Mouse (Mus musculus) forebrain, embryonic 14.5 days (tissue): ENCODE results near the gene Wdr27. TPM values are rescaled to one million over a fixed set of nuclear protein-coding genes. Genes with fewer than 3 reads are reported as not detected.
"Not testable (repeated sequence)": the region's sequence is repeated elsewhere in the genome, so short reads cannot be mapped to it uniquely, and the experiment has no call there.

Source experiments
- ATAC-seq: fragments of 200-750 bp; cut with Nextera tagmentation; 2 replicates; pipeline ENCODE4 v1.8.0; 2017; ENCODE audit warnings: mild to moderate bottlenecking, moderate library complexity
- DNase-seq: peaks from one replicate; pipeline ENCODE4 v3.0.0-alpha.2; 2015; ENCODE audit warnings: low spot score
- H3K27ac ChIP-seq: fragments of 300-500 bp; sonication (generic); 2 replicates; pipeline ENCODE4 v1.5.1; 2014; ENCODE audit warnings: low read depth, mild to moderate bottlenecking, control low read depth, low read length, moderate library complexity
- H3K27me3 ChIP-seq: fragments of 300-500 bp; sonication (generic); replicated peaks from 2 replicates; pipeline ENCODE4 v1.6.1; 2014; ENCODE audit warnings: low read length, control low read depth, mixed read lengths; ENCODE audit not compliant: control insufficient read depth, insufficient read depth
- H3K36me3 ChIP-seq: fragments of 300-500 bp; sonication (generic); 2 replicates; pipeline ENCODE4 v1.6.1; 2014; ENCODE audit warnings: low read length, control low read depth; ENCODE audit not compliant: control insufficient read depth, insufficient read depth
- H3K4me1 ChIP-seq: fragments of 300-500 bp; sonication (generic); 2 replicates; pipeline ENCODE4 v1.6.1; 2014; ENCODE audit warnings: antibody characterized with exemption, low read length, control low read depth; ENCODE audit not compliant: control insufficient read depth, insufficient read depth
- H3K4me2 ChIP-seq: fragments of 300-500 bp; sonication (generic); 2 replicates; pipeline ENCODE4 v1.6.1; 2014; ENCODE audit warnings: mild to moderate bottlenecking, control low read depth, low read length
- H3K4me3 ChIP-seq: fragments of 300-500 bp; sonication (generic); 2 replicates; pipeline ENCODE4 v1.5.1; 2014; ENCODE audit warnings: low read depth, low read length, control low read depth
- H3K9ac ChIP-seq: fragments of 300-500 bp; sonication (generic); 2 replicates; pipeline ENCODE4 v1.6.1; 2014; ENCODE audit warnings: mild to moderate bottlenecking, low read length, control low read depth, moderate library complexity
- H3K9me3 ChIP-seq: fragments of 300-500 bp; sonication (generic); replicated peaks from 2 replicates; pipeline ENCODE4 v1.6.1; 2016; ENCODE audit warnings: low read length, control low read depth, mixed read lengths; ENCODE audit not compliant: control insufficient read depth
- WGBS: fragments of 180-500 bp; shearing (Covaris S2); extraction: QIAGEN DNeasy Blood & Tissue Kit; methylation state at CpG from one replicate; pipeline ENCODE4 v1.1.7; 2014; 5-methylcytosine and 5-hydroxymethylcytosine counted together
- polyA plus RNA-seq: library from polyadenylated mRNA; unstranded; fragments of >200 nt; fragmentation: Nextera tagmentation; extraction: Ambion mirVana; gene quantifications from 2 replicates; pipeline ENCODE4 v1.2.1, GENCODE M21; 2014

Gene Wdr27
- polyA plus RNA-seq, 1 experiment from 2014 or later = 8.7 TPM

GRCm38 (mm10) chr17:14960951-14961556 lies 18.1 kb upstream of the Wdr27 start, which contains the start of gene Phf10:
Gene Phf10 (minus strand): TSS chr17:14961273.
- H3K4me1 ChIP-seq, H3K36me3 ChIP-seq, H3K9me3 ChIP-seq, H3K27me3 ChIP-seq: not testable (repeated sequence)
- peak; percentile 85 for ATAC-seq
- Histone ChIP-seq H3K4me3 (peak within 1 kb of the TSS; percentile 63), H3K27ac (peak within 1 kb of the TSS; percentile 52; the same call in 1 of the 2 replicates), H3K4me2 (peak within 1 kb of the TSS; percentile 93), H3K9ac (peak within 1 kb of the TSS; percentile 73)
- DNase-seq = peak; percentile 11
- WGBS = under 1% methylated on average over 44 of the region's 100 CpGs

- no peaks in the 10 kb centered on the region for H3K9me3 ChIP-seq
- 0% methylated on average over 13 of the region's 23 CpGs for WGBS
- H3K4me3 ChIP-seq = peak overlapping the region; percentile 63
- H3K4me2 ChIP-seq = peak overlapping the region; percentile 93
- no peaks in the 10 kb centered on the region for H3K27me3 ChIP-seq
- ATAC-seq = peak; percentile 13
- no peak overlapping the region for H3K27ac ChIP-seq
- peak; percentile 2 for DNase-seq
- peak overlapping the region; percentile 73 for H3K9ac ChIP-seq
- H3K36me3 ChIP-seq = peaks cover 9% of the 10 kb centered on the region; the same call in 1 of the 2 replicates
- H3K4me1 ChIP-seq = peaks cover 6% of the 10 kb centered on the region
Measured at GRCm38 (mm10) chr17:14960520-14960919, 17.6 kb upstream of the Wdr27 start.

GRCm38 (mm10) chr17:14959979-14960378 lies 17.0 kb upstream of the Wdr27 start:
- peaks cover 6% of the 10 kb centered on the region for H3K4me1 ChIP-seq
- 21% methylated on average over 3 of the region's 3 CpGs for WGBS
- ATAC-seq = no peak
- peak overlapping the region; percentile 22 for H3K4me3 ChIP-seq
- peaks cover 9% of the 10 kb centered on the region; the same call in 1 of the 2 replicates for H3K36me3 ChIP-seq
- DNase-seq = peak; percentile 7
- H3K9ac ChIP-seq = peak overlapping the region; percentile 30; the same call in 1 of the 2 replicates
- H3K27me3 ChIP-seq = no peaks in the 10 kb centered on the region
- peak overlapping the region; percentile 93 for H3K4me2 ChIP-seq
- H3K9me3 ChIP-seq = no peaks in the 10 kb centered on the region
- H3K27ac ChIP-seq = no peak overlapping the region

- H3K9me3 ChIP-seq = no peaks in the 10 kb centered on the region
- no peak overlapping the region for H3K27ac ChIP-seq
- peaks cover 6% of the 10 kb centered on the region for H3K4me1 ChIP-seq
- no peak overlapping the region for H3K4me2 ChIP-seq
- H3K9ac ChIP-seq = no peak overlapping the region
- ATAC-seq (no peak), DNase-seq (no peak)
- no peak overlapping the region for H3K4me3 ChIP-seq
- H3K27me3 ChIP-seq = no peaks in the 10 kb centered on the region
- 91% methylated on average over 5 of the region's 5 CpGs for WGBS
- peaks cover 18% of the 10 kb centered on the region for H3K36me3 ChIP-seq
Measured at GRCm38 (mm10) chr17:14958686-14959327, 15.8 kb upstream of the Wdr27 start.

GRCm38 (mm10) chr17:14953452-14953851 lies 10.5 kb upstream of the Wdr27 start:
- Histone ChIP-seq H3K36me3 (peaks cover 56% of the 10 kb centered on the region), H3K4me1 (no peaks in the 10 kb centered on the region)

GRCm38 (mm10) chr17:14949161-14949827 lies 6.3 kb upstream of the Wdr27 start:
- WGBS = 86% methylated on average over 7 of the region's 7 CpGs
- no peak for ATAC-seq
- H3K4me1 ChIP-seq = peaks cover 5% of the 10 kb centered on the region
- H3K4me3 ChIP-seq = no peak overlapping the region
- H3K27me3 ChIP-seq = no peaks in the 10 kb centered on the region
- no peak overlapping the region for H3K27ac ChIP-seq
- DNase-seq = no peak
- H3K4me2 ChIP-seq = no peak overlapping the region
- H3K9ac ChIP-seq = no peak overlapping the region
- H3K36me3 ChIP-seq = peaks cover 75% of the 10 kb centered on the region
- no peaks in the 10 kb centered on the region for H3K9me3 ChIP-seq

More at GRCm38 (mm10) chr17:14953452-14953851, 10.5 kb upstream of the Wdr27 start:
- H3K4me3 ChIP-seq = no peak overlapping the region
- no peaks in the 10 kb centered on the region for H3K9me3 ChIP-seq
- no peak for DNase-seq
- ATAC-seq = no peak
- H3K27ac ChIP-seq = no peak overlapping the region
- no peak overlapping the region for H3K9ac ChIP-seq
- WGBS = 91% methylated on average over 8 of the region's 8 CpGs
- no peak overlapping the region for H3K4me2 ChIP-seq
- H3K27me3 ChIP-seq = no peaks in the 10 kb centered on the region

GRCm38 (mm10) chr17:14944551-14944950 lies 1.6 kb upstream of the Wdr27 start:
- ATAC-seq = no peak
- H3K27ac ChIP-seq = no peak overlapping the region
- H3K9me3 ChIP-seq = no peaks in the 10 kb centered on the region
- DNase-seq = no peak
- no peak overlapping the region for H3K9ac ChIP-seq
- peaks cover 14% of the 10 kb centered on the region for H3K4me1 ChIP-seq
- peaks cover 37% of the 10 kb centered on the region for H3K36me3 ChIP-seq
- 95% methylated on average over 1 of the region's 1 CpGs for WGBS
- peak overlapping the region; percentile 78; the same call in 1 of the 2 replicates for H3K4me3 ChIP-seq
- no peaks in the 10 kb centered on the region for H3K27me3 ChIP-seq
- peak overlapping the region; percentile 95; the same call in 1 of the 2 replicates for H3K4me2 ChIP-seq

- no peaks in the 10 kb centered on the region for H3K27me3 ChIP-seq
- no peak overlapping the region for H3K27ac ChIP-seq
- DNase-seq (no peak), ATAC-seq (0 out of 2 replicates have a peak, but pooled peaks have one; percentile 0)
- H3K4me3 ChIP-seq = peak overlapping the region; percentile 78
- H3K9me3 ChIP-seq = no peaks in the 10 kb centered on the region
- H3K9ac ChIP-seq = peak overlapping the region; percentile 91
- H3K4me1 ChIP-seq = peaks cover 14% of the 10 kb centered on the region
- H3K4me2 ChIP-seq = peak overlapping the region; percentile 95
- WGBS = 24% methylated on average over 16 of the region's 16 CpGs
- peaks cover 30% of the 10 kb centered on the region for H3K36me3 ChIP-seq
Measured at GRCm38 (mm10) chr17:14943729-14944059, 736 bp upstream of the Wdr27 start.
